Mouse (Mus musculus) urinary bladder, postnatal 14 days (tissue): ENCODE data around the gene Actr6.
"Not testable (repeated sequence)": the region's sequence is repeated elsewhere in the genome, so short reads cannot be mapped to it uniquely, and the experiment has no call there.

Experiments
- DNase-seq: peaks from one replicate; pipeline ENCODE4 v3.0.0; 2021; ENCODE audit warnings: low spot score

Gene Actr6

GRCm38 (mm10) chr10:89737887-89738286 lies 5.8 kb upstream of the Actr6 start:
- DNase-seq, result no peak

GRCm38 (mm10) chr10:89737092-89737491 lies 5.0 kb upstream of the Actr6 start:
- no peak for DNase-seq

GRCm38 (mm10) chr10:89731341-89731740 lies 754 bp downstream of the Actr6 start:
- no peak for DNase-seq

GRCm38 (mm10) chr10:89730386-89730785 lies 1.7 kb downstream of the Actr6 start:
- no peak for DNase-seq

GRCm38 (mm10) chr10:89722247-89723195 lies 9.6 kb downstream of the Actr6 start:
- DNase-seq, result no peak

- DNase-seq, result no peak
Measured at GRCm38 (mm10) chr10:89720796-89721195, 11.3 kb downstream of the Actr6 start.

GRCm38 (mm10) chr10:89720252-89720651 lies 11.8 kb downstream of the Actr6 start:
- no peak for DNase-seq

- peak; percentile 13 for DNase-seq
Measured at GRCm38 (mm10) chr10:89714910-89715309, 17.2 kb downstream of the Actr6 start.

GRCm38 (mm10) chr10:89708720-89709119 lies 23.4 kb downstream of the Actr6 start:
- no peak for DNase-seq

- no peak for DNase-seq
Measured at GRCm38 (mm10) chr10:89707397-89707796, 24.7 kb downstream of the Actr6 start.

GRCm38 (mm10) chr10:89703042-89703441 lies 29.1 kb downstream of the Actr6 start:
- DNase-seq, result peak; percentile 63

GRCm38 (mm10) chr10:89697956-89698355 lies 34.1 kb downstream of the Actr6 start:
- DNase-seq, result no peak

- DNase-seq, result not testable (repeated sequence)
Measured at GRCm38 (mm10) chr10:89696270-89696669, 35.8 kb downstream of the Actr6 start.

GRCm38 (mm10) chr10:89695194-89695911 lies 36.7 kb downstream of the Actr6 start:
- no peak for DNase-seq

- no peak for DNase-seq
Measured at GRCm38 (mm10) chr10:89690021-89690420, 42.1 kb downstream of the Actr6 start.

- no peak for DNase-seq
Measured at GRCm38 (mm10) chr10:89687455-89687854, 44.6 kb downstream of the Actr6 start.

GRCm38 (mm10) chr10:89686139-89686808 lies 45.8 kb downstream of the Actr6 start, which contains the start of gene Scyl2:
TSS of gene Scyl2 (minus strand) at chr10:89686285.
- peak; percentile 97 for DNase-seq

- DNase-seq, result peak; percentile 10
Measured at GRCm38 (mm10) chr10:89685391-89686138, 46.5 kb downstream of the Actr6 start.

- DNase-seq, result no peak
Measured at GRCm38 (mm10) chr10:89682961-89683360, 49.1 kb downstream of the Actr6 start.

- no peak for DNase-seq
Measured at GRCm38 (mm10) chr10:89682157-89682556, 49.9 kb downstream of the Actr6 start.

GRCm38 (mm10) chr10:89681706-89682105 lies 50.4 kb downstream of the Actr6 start:
- no peak for DNase-seq

- DNase-seq, result no peak
Measured at GRCm38 (mm10) chr10:89680517-89680916, 51.6 kb downstream of the Actr6 start.
